Mouse (Mus musculus): ENCODE results near the gene Parp3. TPM values are rescaled to one million over a fixed set of nuclear protein-coding genes. Genes with fewer than 3 reads are reported as not detected.

Parp3 gene
- polyA plus RNA-seq, 1 experiment from 2014 or later, result 6.4 TPM

GRCm38 (mm10) chr9:106429221-106430014, 47.3 kb downstream of the Parp3 start, which contains the start of gene Rpl29:
Gene Rpl29, plus strand, starts transcription at chr9:106429454.
- no peak for TF ChIP-seq CTCF (IDR thresholded peaks at IDR 0.05; ENCODE audit: low read depth)

GRCm38 (mm10) chr9:106428719-106429220, 48.0 kb downstream of the Parp3 start:
- WGBS, result 11% methylated on average over 11 of the region's 11 CpGs
- Histone ChIP-seq H3K27me3 (ENCODE audit: insufficient read depth, low read length) (no peaks in the 10 kb centered on the region), H3K27ac (peak overlapping the region; percentile 97), H3K4me3 (replicated peaks; ENCODE audit: low read depth, low read length) (peak overlapping the region; percentile 89), H3K9me3 (replicated peaks; ENCODE audit: low read length) (no peaks in the 10 kb centered on the region), H3K9ac (ENCODE audit: low read depth, low read length) (peak overlapping the region; percentile 97), H3K36me3 (ENCODE audit: insufficient read depth, low read length) (peaks cover 17% of the 10 kb centered on the region), H3K4me2 (ENCODE audit: low read length) (peak overlapping the region; percentile 80), H3K4me1 (replicated peaks; ENCODE audit: insufficient read depth, low read length) (0 out of 2 replicates have a peak, but pooled peaks cover 3% of the 10 kb centered on the region)
- ATAC-seq (replicated peaks; ENCODE audit: low FRiP score, low read depth), result peak; percentile 65
- TF ChIP-seq CTCF (IDR thresholded peaks at IDR 0.05; ENCODE audit: low read depth), result peak; percentile 28; the same call in 1 of the 2 replicates
- DNase-seq (ENCODE audit: low spot score), result peak; percentile 83

More at GRCm38 (mm10) chr9:106429221-106430014, 47.3 kb downstream of the Parp3 start, which contains the start of gene Rpl29:
- Histone ChIP-seq H3K27ac (peak within 1 kb of the TSS; percentile 97), H3K27me3 (ENCODE audit: insufficient read depth, low read length) (no peaks in the 10 kb centered on the region), H3K9me3 (replicated peaks; ENCODE audit: low read length) (no peaks in the 10 kb centered on the region), H3K4me3 (replicated peaks; ENCODE audit: low read depth, low read length) (peak within 1 kb of the TSS; percentile 89), H3K9ac (ENCODE audit: low read depth, low read length) (peak within 1 kb of the TSS; percentile 97), H3K4me1 (replicated peaks; ENCODE audit: insufficient read depth, low read length) (0 out of 2 replicates have a peak, but pooled peaks cover 3% of the 10 kb centered on the region), H3K4me2 (ENCODE audit: low read length) (peak within 1 kb of the TSS; percentile 87), H3K36me3 (ENCODE audit: insufficient read depth, low read length) (peaks cover 17% of the 10 kb centered on the region)
- peak; percentile 86 for ATAC-seq (replicated peaks; ENCODE audit: low FRiP score, low read depth)
- under 1% methylated on average over 55 of the region's 55 CpGs for WGBS
- DNase-seq (ENCODE audit: low spot score), result peak; percentile 99

- ATAC-seq (replicated peaks; ENCODE audit: low FRiP score, low read depth) (peak; percentile 75), DNase-seq (ENCODE audit: low spot score) (peak; percentile 95)
- TF ChIP-seq CTCF (IDR thresholded peaks at IDR 0.05; ENCODE audit: low read depth), result peak; percentile 98
- peaks cover 32% of the 10 kb centered on the region for H3K4me1 ChIP-seq (replicated peaks; ENCODE audit: insufficient read depth, low read length)
- no peaks in the 10 kb centered on the region for H3K9me3 ChIP-seq (replicated peaks; ENCODE audit: low read length)
- no peaks in the 10 kb centered on the region for H3K27me3 ChIP-seq (ENCODE audit: insufficient read depth, low read length)
- no peak overlapping the region for H3K4me3 ChIP-seq (replicated peaks; ENCODE audit: low read depth, low read length)
- H3K36me3 ChIP-seq (ENCODE audit: insufficient read depth, low read length), result no peaks in the 10 kb centered on the region
- WGBS, result 0% methylated on average over 3 of the region's 3 CpGs
- no peak overlapping the region for H3K27ac ChIP-seq
- H3K9ac ChIP-seq (ENCODE audit: low read depth, low read length), result no peak overlapping the region
- H3K4me2 ChIP-seq (ENCODE audit: low read length), result peak overlapping the region; percentile 37
Measured at GRCm38 (mm10) chr9:106421865-106422160, 54.9 kb downstream of the Parp3 start.

GRCm38 (mm10) chr9:106421033-106421864, 55.5 kb downstream of the Parp3 start:
- H3K9ac ChIP-seq (ENCODE audit: low read depth, low read length), result 0 out of 2 replicates have a peak overlapping the region, but pooled peaks have one; percentile 23
- no peaks in the 10 kb centered on the region for H3K9me3 ChIP-seq (replicated peaks; ENCODE audit: low read length)
- H3K4me2 ChIP-seq (ENCODE audit: low read length), result peak overlapping the region; percentile 37
- WGBS, result 13% methylated on average over 18 of the region's 18 CpGs
- no peak overlapping the region for H3K4me3 ChIP-seq (replicated peaks; ENCODE audit: low read depth, low read length)
- H3K27me3 ChIP-seq (ENCODE audit: insufficient read depth, low read length), result no peaks in the 10 kb centered on the region
- ATAC-seq (replicated peaks; ENCODE audit: low FRiP score, low read depth) (peak; percentile 38; the same call in 1 of the 2 replicates), DNase-seq (ENCODE audit: low spot score) (no peak)
- H3K36me3 ChIP-seq (ENCODE audit: insufficient read depth, low read length), result no peaks in the 10 kb centered on the region
- TF ChIP-seq CTCF (IDR thresholded peaks at IDR 0.05; ENCODE audit: low read depth), result no peak
- H3K27ac ChIP-seq, result no peak overlapping the region
- H3K4me1 ChIP-seq (replicated peaks; ENCODE audit: insufficient read depth, low read length), result peaks cover 32% of the 10 kb centered on the region

DNA sequence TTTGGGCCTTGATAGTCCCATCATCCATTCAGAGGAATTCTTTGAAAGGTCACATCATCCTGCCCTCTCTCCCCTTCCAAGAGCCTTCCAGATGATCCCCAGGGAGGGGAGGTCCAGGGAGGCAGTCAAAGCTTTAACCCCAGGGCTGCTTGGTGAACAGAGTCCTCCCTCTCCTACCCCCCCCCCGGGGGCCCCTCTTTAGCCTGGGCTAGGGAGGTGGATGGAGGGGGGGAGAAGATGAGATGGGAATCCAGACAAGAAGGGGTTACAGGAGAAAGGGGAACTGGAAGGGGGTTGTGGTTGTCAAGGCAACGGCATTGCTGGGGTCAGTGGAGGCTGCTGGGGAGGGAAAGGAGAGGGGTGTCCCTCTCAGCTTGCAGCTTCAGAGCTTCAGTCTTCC, 56.1 kb downstream of the Parp3 start:
- Histone ChIP-seq H3K9ac (ENCODE audit: low read depth, low read length) (0 out of 2 replicates have a peak overlapping the region, but pooled peaks have one; percentile 23), H3K36me3 (ENCODE audit: insufficient read depth, low read length) (no peaks in the 10 kb centered on the region), H3K4me2 (ENCODE audit: low read length) (peak overlapping the region; percentile 37; the same call in 1 of the 2 replicates), H3K9me3 (replicated peaks; ENCODE audit: low read length) (no peaks in the 10 kb centered on the region), H3K27me3 (ENCODE audit: insufficient read depth, low read length) (no peaks in the 10 kb centered on the region), H3K4me3 (replicated peaks; ENCODE audit: low read depth, low read length) (no peak overlapping the region), H3K27ac (no peak overlapping the region), H3K4me1 (replicated peaks; ENCODE audit: insufficient read depth, low read length) (peaks cover 32% of the 10 kb centered on the region)
- ATAC-seq (replicated peaks; ENCODE audit: low FRiP score, low read depth), result no peak
- 7% methylated on average over 2 of the region's 2 CpGs for whole genome bisulfite sequencing
- TF ChIP-seq CTCF (IDR thresholded peaks at IDR 0.05; ENCODE audit: low read depth), result no peak
- DNase-seq (ENCODE audit: low spot score), result peak; percentile 68

Other genes starting within 250 kb of the Parp3 start
- gene Alas1, start 228.3 kb downstream of the Parp3 start, polyA plus RNA-seq (2015; fragmentation: Nextera tagmentation; extraction: Ambion mirVana), result 142 and 152 TPM in 2 replicates
- gene Poc1a, start 195.9 kb downstream of the Parp3 start, polyA plus RNA-seq (2015; fragmentation: Nextera tagmentation; extraction: Ambion mirVana), result 13.1 and 14.5 TPM in 2 replicates
- 15.1 and 15.8 TPM in 2 replicates for gene Dusp7, start 108.3 kb downstream of the Parp3 start, polyA plus RNA-seq (2015; fragmentation: Nextera tagmentation; extraction: Ambion mirVana)
- 1,104 and 1,207 TPM in 2 replicates for gene Rpl29, start 47.5 kb downstream of the Parp3 start, polyA plus RNA-seq (2015; fragmentation: Nextera tagmentation; extraction: Ambion mirVana)
- 62.9 and 67.0 TPM in 2 replicates for gene Acy1, start 38.6 kb downstream of the Parp3 start, polyA plus RNA-seq (2015; fragmentation: Nextera tagmentation; extraction: Ambion mirVana)
- 72.8 and 75.2 TPM in 2 replicates for gene Abhd14b, start 29.5 kb downstream of the Parp3 start, polyA plus RNA-seq (2015; fragmentation: Nextera tagmentation; extraction: Ambion mirVana)
- 57.0 and 60.8 TPM in 2 replicates for gene Abhd14a, start 29.3 kb downstream of the Parp3 start, polyA plus RNA-seq (2015; fragmentation: Nextera tagmentation; extraction: Ambion mirVana)
- gene Pcbp4, start 23.7 kb downstream of the Parp3 start, polyA plus RNA-seq (2015; fragmentation: Nextera tagmentation; extraction: Ambion mirVana), result 78.6 and 79.7 TPM in 2 replicates
- 0.52 and 0.91 TPM in 2 replicates for gene Gpr62, start 11.0 kb downstream of the Parp3 start, polyA plus RNA-seq (2015; fragmentation: Nextera tagmentation; extraction: Ambion mirVana)
- 35.6 and 40.0 TPM in 2 replicates for gene Rrp9, start 986 bp downstream of the Parp3 start, polyA plus RNA-seq (2015; fragmentation: Nextera tagmentation; extraction: Ambion mirVana)
- not detected in 2 replicates for gene Iqcf1, start 23.0 kb upstream of the Parp3 start, polyA plus RNA-seq (2015; fragmentation: Nextera tagmentation; extraction: Ambion mirVana)
- not detected in 2 replicates for gene Iqcf5, start 37.6 kb upstream of the Parp3 start, polyA plus RNA-seq (2015; fragmentation: Nextera tagmentation; extraction: Ambion mirVana)
- not detected in 2 replicates for gene Iqcf3, start 84.7 kb upstream of the Parp3 start, polyA plus RNA-seq (2015; fragmentation: Nextera tagmentation; extraction: Ambion mirVana)
- gene Iqcf4, start 94.0 kb upstream of the Parp3 start, polyA plus RNA-seq (2015; fragmentation: Nextera tagmentation; extraction: Ambion mirVana), result not detected in 2 replicates
- gene Iqcf6, start 149.6 kb upstream of the Parp3 start, polyA plus RNA-seq (2015; fragmentation: Nextera tagmentation; extraction: Ambion mirVana), result not detected in 2 replicates
- not detected in 2 replicates for gene Grm2, start 179.1 kb upstream of the Parp3 start, polyA plus RNA-seq (2015; fragmentation: Nextera tagmentation; extraction: Ambion mirVana)
- gene Tex264, start 209.0 kb upstream of the Parp3 start, polyA plus RNA-seq (2015; fragmentation: Nextera tagmentation; extraction: Ambion mirVana), result 100 and 104 TPM in 2 replicates